Mouse (Mus musculus): ENCODE results near the gene Ankrd33b. TPM values are rescaled to one million over a fixed set of nuclear protein-coding genes. Genes with fewer than 3 reads are reported as not detected.

Gene Ankrd33b
- total and polyA plus RNA-seq, 3 experiments: 1.1 to 1.9 (median 1.9) TPM

DNA sequence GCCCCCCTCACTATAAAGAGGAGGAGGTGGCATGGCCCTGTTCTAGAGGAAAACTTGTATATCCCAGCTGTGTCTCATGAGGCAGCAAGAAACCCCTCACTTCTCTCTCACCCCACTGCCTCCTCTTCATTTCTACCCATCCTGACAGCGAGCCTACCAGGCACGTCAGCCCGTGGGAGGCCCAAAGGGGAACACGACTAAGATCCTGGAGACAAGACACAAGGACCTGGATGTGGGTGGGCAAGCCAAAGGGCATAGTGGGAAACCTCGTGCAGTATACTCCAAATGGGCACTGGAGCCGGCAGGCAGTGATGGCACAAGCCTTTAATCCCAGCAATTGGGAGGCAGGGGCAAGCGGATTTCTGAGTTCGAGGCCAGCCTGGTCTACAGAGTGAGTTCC lies 1.0 kb upstream of the Ankrd33b start:
- DNase-seq: no peak

- peak; percentile 53 for DNase-seq
These were observed 688 bp downstream of the Ankrd33b start for GRCm38 (mm10) chr15:31366596-31367480.

DNA sequence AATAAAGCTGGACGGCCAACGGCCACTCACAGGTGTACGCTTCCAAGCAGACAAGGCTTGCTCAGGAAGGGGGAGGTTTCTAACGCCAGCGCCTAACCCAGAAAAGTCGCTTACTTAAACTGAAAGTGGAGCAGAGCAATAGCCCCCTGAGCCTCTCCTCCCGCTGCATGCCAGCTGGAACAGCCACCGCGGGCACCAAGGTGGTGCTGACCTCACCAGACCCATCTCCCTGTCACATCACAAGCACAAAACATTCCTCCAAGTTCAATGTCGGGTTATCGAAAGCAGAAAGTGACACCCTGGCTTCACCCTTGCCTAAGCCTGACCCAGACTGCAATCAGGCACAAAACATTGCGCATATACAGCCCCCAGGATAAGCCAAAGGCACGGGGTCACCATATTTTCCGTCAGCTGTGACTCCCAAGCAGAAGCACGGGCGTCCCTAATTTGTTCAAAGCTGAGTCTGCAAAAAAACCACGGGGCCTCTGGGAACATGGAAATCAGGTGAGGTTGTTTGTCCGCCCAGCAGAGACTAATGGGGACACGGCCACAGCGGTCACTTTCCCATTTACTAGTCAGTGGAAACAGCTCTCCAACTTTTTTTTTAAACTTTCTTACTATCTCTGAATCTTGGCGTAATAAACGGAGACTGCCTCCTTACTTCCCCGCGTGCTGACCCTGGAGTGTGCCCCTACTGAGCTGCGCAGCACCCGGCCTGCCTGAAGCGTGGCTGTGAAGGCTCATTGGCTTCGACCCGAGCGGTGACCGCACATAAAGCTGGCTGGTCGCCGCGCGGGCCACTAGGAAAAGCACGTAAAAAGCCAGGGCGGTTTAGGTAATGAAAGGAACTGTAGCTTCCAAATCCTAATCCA lies 1.6 kb downstream of the Ankrd33b start:
- peak; percentile 37 for DNase-seq

DNA sequence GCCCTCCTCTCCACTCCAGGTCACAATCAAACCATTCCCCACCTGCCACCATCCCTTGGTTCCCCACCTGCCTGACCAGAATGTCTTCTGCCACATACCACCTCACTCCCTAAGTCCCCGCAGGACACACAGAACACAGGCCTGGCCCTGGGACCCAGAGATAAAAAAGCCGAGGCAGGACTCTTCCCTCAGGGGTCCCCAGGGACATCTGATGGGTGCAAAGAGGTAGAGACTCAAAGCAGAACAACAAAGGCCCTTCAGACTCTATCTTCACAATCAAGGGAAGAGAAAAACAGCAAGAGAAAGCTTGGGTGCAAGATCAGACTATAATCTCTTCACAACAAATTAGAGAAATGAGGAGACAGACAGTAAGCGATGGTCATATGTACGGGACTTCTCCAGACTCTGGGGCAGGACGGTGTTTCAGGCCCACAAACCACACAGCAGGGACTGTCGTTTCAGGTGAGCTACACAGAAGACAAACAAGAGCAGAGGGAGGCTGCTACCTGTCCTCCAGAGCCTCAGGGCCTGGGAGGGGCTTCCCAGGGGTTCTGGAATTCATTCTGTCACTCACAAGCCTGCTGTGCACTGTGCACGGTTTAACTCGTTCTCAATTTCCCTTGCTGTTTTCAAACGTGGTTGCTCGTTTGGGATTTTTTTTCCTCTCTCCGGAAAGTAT lies 2.3 kb downstream of the Ankrd33b start:
- DNase-seq: no peak

- no peak for DNase-seq
These were observed 3.1 kb downstream of the Ankrd33b start for GRCm38 (mm10) chr15:31364396-31364795.

DNA sequence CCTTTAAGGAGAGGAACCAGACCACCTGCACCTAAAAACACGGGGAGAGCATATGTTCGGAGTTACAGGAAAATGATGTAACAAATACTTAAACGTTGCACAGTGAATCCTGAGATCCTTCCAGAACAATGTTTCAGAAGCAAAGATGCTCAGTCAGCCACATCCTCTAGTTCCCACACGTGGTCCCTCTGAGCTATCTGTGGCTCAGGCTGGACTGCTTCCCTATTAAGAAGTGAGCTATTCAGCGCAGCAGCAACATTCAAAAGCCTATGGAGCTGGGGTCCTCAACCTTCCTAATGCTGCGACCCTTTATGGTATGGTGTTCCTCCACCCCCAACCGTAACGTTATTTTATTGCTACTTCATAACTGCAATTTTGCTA lies 3.6 kb downstream of the Ankrd33b start:
- DNase-seq: no peak

- no peak for DNase-seq
These were observed 4.1 kb downstream of the Ankrd33b start for GRCm38 (mm10) chr15:31363241-31363980.

- DNase-seq: no peak
These were observed 6.2 kb downstream of the Ankrd33b start for GRCm38 (mm10) chr15:31361259-31361853.

- no peak for DNase-seq
These were observed 6.9 kb downstream of the Ankrd33b start for GRCm38 (mm10) chr15:31360593-31360992.

- DNase-seq: no peak
These were observed 7.7 kb downstream of the Ankrd33b start for GRCm38 (mm10) chr15:31359805-31360204.

GRCm38 (mm10) chr15:31352494-31353279 lies 14.8 kb downstream of the Ankrd33b start:
- no peak for DNase-seq

DNA sequence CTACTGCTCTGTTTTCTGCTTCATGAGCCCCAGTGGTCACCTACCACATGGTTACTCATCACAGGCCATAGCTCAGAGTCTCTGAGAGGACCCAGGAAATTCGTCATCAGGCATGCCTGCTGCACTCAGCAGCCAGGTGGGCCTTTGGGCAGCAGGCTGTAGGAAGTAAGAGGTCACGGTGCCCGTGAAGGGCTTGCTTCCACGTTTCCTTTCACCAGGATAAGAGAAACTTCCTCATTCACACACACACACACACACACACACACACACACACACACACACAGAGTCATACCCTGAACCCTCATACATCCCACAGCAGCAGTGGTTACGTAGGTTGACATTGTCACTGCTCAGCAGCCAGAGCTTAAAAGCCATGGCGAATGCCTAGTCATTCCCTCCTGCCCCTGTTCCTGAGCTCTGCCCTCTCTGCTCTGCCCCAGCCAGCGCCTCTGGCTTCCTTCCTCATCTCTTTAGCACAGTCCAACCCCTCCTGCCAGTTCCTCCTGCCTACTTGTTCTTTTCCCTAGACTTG lies 17.6 kb downstream of the Ankrd33b start:
- DNase-seq: no peak

DNA sequence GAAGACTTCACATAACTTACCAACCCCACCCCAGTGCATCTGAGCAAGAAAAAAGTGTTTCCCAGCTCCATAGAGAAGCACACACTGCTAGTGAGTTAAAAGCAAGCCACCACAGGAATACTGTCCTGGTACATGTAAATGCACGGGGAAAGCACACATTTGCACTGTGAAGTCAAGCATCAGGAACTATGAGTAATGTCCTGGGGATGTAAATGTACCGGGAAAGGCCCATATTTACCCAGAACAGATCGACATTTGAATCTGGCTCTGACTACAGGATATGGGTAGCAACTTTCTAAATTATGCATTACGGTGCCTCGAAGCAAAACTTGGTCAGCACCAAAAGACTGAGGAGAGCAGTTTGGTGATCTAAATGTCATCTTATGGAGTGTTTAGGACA lies 18.5 kb downstream of the Ankrd33b start:
- no peak for DNase-seq

- DNase-seq: no peak
These were observed 19.3 kb downstream of the Ankrd33b start for GRCm38 (mm10) chr15:31348241-31348640.

- DNase-seq: no peak
These were observed 21.0 kb downstream of the Ankrd33b start for GRCm38 (mm10) chr15:31346508-31346907.

DNA sequence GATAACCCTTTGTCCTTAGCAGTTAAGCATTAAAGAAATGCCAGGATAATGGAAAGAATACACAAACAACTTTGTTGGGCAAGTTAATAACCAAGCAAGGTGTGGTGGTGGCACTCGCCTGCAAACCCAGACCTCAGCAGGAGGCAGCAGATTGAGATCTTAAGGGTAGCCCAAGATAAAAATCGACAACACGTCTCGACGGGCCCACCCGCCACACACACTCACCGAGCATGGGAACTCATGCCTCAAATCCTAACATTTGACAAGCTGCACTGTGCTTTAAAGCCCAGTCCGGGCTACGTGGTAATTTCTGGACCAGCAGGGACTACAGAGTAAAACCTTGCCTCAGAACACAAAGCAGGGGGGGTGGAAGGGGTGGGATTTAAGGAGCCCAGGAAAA lies 22.2 kb downstream of the Ankrd33b start:
- no peak for DNase-seq

DNA sequence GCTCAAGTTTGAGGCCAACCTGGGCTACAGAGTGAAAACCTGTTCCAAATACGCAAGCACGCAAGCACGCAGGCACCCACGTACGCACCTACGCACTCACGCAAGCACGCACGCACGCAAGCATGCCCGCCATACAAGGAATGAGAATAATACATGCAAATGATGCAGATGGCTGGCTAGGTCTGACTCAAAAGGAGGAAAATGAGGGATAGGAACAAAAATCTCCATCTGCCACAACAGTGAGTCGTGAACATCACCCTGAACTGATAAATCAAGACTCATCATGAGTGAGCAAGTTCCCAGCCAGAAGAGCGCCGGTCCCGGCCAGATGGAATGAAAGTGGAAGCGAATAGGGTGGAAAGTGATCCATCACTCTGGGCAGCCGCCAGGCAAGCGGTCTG lies 22.7 kb downstream of the Ankrd33b start:
- DNase-seq: no peak

- DNase-seq: peak; percentile 41
These were observed 23.9 kb downstream of the Ankrd33b start for GRCm38 (mm10) chr15:31343602-31344001.

DNA sequence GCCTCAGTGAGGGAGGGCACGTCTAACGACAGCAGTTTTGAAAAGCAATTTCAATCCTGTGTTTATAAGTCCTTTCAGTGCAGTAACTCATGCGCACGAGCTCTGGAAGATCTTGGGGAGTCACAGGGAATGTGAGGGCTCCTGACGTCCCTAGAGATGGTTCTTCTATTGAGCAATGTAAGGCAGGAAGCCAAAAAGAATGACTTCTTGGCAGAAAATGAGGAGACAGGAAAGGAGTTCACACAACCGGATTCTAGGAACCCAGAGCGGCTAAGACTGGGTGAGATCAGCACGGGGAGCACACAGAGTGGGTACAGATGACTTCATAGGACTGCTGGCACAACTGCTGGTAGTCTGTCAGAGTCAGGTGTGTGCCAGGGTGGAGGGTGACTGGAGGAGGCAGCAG lies 25.0 kb downstream of the Ankrd33b start:
- DNase-seq: peak; percentile 46

DNA sequence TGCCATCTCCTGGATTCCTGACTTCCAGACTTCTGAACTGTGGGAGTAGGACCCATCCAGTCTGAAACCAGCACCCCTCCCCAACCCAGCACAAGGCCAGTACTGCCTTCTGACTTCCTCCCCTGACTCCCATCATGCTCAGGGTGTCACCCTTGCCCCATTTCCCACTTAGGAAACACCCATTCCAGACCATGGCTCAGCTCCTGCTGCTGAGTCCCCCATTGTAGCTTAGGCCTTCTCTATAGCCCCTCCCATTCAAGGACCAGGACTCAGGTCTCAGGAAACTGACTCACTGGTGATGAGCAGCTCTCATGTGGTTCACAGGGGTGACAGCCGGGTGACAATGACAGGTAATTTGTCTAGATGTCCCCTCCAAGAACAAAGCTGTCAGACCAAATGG lies 25.5 kb downstream of the Ankrd33b start:
- peak; percentile 9 for DNase-seq
